Comparison of ENCODE assay signal across 8 mouse cellular contexts in genomic region chr1:52113067-52113665, GRCm38 (mm10). TPM values are rescaled to one million over a fixed set of nuclear protein-coding genes. Genes with fewer than 3 reads are reported as not detected.
DNase-seq lines count a peak whose midpoint lies in the region; ATAC-seq and TF ChIP-seq lines count a peak whose summit lies in the region.

No protein-coding gene starts in this region.

- peak overlapping the region; percentile 78 for H3K4me2 ChIP-seq in lung, embryonic 16.5 days (ENCODE audit: low read depth, low read length)
- peak overlapping the region; percentile 54 for H3K4me2 ChIP-seq in embryonic facial prominence, embryonic 14.5 days (ENCODE audit: low read depth, low read length)
- H3K4me2 ChIP-seq in intestine, embryonic 16.5 days (ENCODE audit: low read depth, low read length), result peak overlapping the region; percentile 54

- 12% methylated on average over 7 of the region's 7 CpGs for whole genome bisulfite sequencing in lung, embryonic 16.5 days
- WGBS in embryonic facial prominence, embryonic 14.5 days, result 22% methylated on average over 7 of the region's 7 CpGs
- WGBS in intestine, embryonic 16.5 days, result 18% methylated on average over 7 of the region's 7 CpGs
- 23% methylated on average over 7 of the region's 7 CpGs for WGBS in olfactory bulb, adult 2 months

- peak overlapping the region; percentile 48 for H3K4me3 ChIP-seq in lung, embryonic 16.5 days (ENCODE audit: low read length)
- peak overlapping the region; percentile 31 for H3K4me3 ChIP-seq in embryonic facial prominence, embryonic 14.5 days (ENCODE audit: low read depth, low read length)
- H3K4me3 ChIP-seq in intestine, embryonic 16.5 days (ENCODE audit: low read length), result peak overlapping the region; percentile 42
- peak overlapping the region; percentile 65 for H3K4me3 ChIP-seq in olfactory bulb, adult 2 months (ENCODE audit: insufficient read depth, low read depth, low read length)

- no peak for DNase-seq in lung, adult 18-20 months
- DNase-seq in embryonic facial prominence, embryonic 14.5 days (ENCODE audit: low spot score), result no peak
- no peak for DNase-seq in left cerebral cortex, adult 11 months (ENCODE audit: low spot score)
- DNase-seq in right cerebral cortex, adult 18-20 months, result no peak
- DNase-seq in cerebellum, adult 11-12 months, result no peak

- no peaks in the 10 kb centered on the region for H3K9me3 ChIP-seq in lung, embryonic 16.5 days (ENCODE audit: control insufficient read depth, low read length)
- no peaks in the 10 kb centered on the region for H3K9me3 ChIP-seq in embryonic facial prominence, embryonic 14.5 days (ENCODE audit: control insufficient read depth, low read length)
- no peaks in the 10 kb centered on the region for H3K9me3 ChIP-seq in intestine, embryonic 16.5 days (ENCODE audit: control insufficient read depth, low read length)

- H3K4me1 ChIP-seq in lung, embryonic 16.5 days (replicated peaks; ENCODE audit: control insufficient read depth, insufficient read depth, low read length), result peaks cover 5% of the 10 kb centered on the region
- peaks cover 4% of the 10 kb centered on the region; the same call in 1 of the 2 replicates for H3K4me1 ChIP-seq in embryonic facial prominence, embryonic 14.5 days (ENCODE audit: control insufficient read depth, insufficient read depth, low read length)
- H3K4me1 ChIP-seq in intestine, embryonic 16.5 days (ENCODE audit: control insufficient read depth, insufficient read depth, low read length), result peaks cover 5% of the 10 kb centered on the region
- H3K4me1 ChIP-seq in olfactory bulb, adult 2 months (ENCODE audit: control insufficient read depth, insufficient read depth, low read length), result peaks cover 4% of the 10 kb centered on the region; the same call in 1 of the 2 replicates

- peak overlapping the region; percentile 72 for H3K9ac ChIP-seq in lung, embryonic 16.5 days (ENCODE audit: low read length)
- H3K9ac ChIP-seq in embryonic facial prominence, embryonic 14.5 days (ENCODE audit: low read depth, low read length), result peak overlapping the region; percentile 61
- H3K9ac ChIP-seq in intestine, embryonic 16.5 days (ENCODE audit: low read depth, low read length), result peak overlapping the region; percentile 58

- H3K27ac ChIP-seq in lung, embryonic 16.5 days (ENCODE audit: low read length), result peak overlapping the region; percentile 86
- peak overlapping the region; percentile 62 for H3K27ac ChIP-seq in embryonic facial prominence, embryonic 14.5 days (replicated peaks; ENCODE audit: low read depth, low read length)
- peak overlapping the region; percentile 43 for H3K27ac ChIP-seq in intestine, embryonic 16.5 days (ENCODE audit: low read length)
- H3K27ac ChIP-seq in olfactory bulb, adult 2 months (ENCODE audit: insufficient read depth, low read depth, low read length), result peak overlapping the region; percentile 96

- H3K27me3 ChIP-seq in lung, embryonic 16.5 days (ENCODE audit: control insufficient read depth, insufficient read depth, low read depth, low read length), result no peaks in the 10 kb centered on the region
- no peaks in the 10 kb centered on the region for H3K27me3 ChIP-seq in embryonic facial prominence, embryonic 14.5 days (replicated peaks; ENCODE audit: control insufficient read depth, insufficient read depth, low read length)
- H3K27me3 ChIP-seq in intestine, embryonic 16.5 days (replicated peaks; ENCODE audit: control insufficient read depth, insufficient read depth, low read length), result no peaks in the 10 kb centered on the region

- H3K36me3 ChIP-seq in lung, embryonic 16.5 days (ENCODE audit: control insufficient read depth, insufficient read depth, low read length), result no peaks in the 10 kb centered on the region
- H3K36me3 ChIP-seq in embryonic facial prominence, embryonic 14.5 days (ENCODE audit: control insufficient read depth, insufficient read depth, low read length), result no peaks in the 10 kb centered on the region
- no peaks in the 10 kb centered on the region for H3K36me3 ChIP-seq in intestine, embryonic 16.5 days (ENCODE audit: control insufficient read depth, insufficient read depth, low read length)

- no peak for TF ChIP-seq CTCF in olfactory bulb, adult 2 months (IDR thresholded peaks at IDR 0.05; ENCODE audit: insufficient read depth, low read depth, low read length)

- no peak for TF ChIP-seq POLR2A in olfactory bulb, adult 2 months (IDR thresholded peaks at IDR 0.05; ENCODE audit: insufficient read depth, low read depth, low read length)

- ATAC-seq in lung, embryonic 16.5 days (ENCODE audit: low read depth), result peak; percentile 36; the same call in 1 of the 2 replicates
- ATAC-seq in embryonic facial prominence, embryonic 14.5 days (ENCODE audit: low read depth), result peak; percentile 12; the same call in 1 of the 2 replicates
- peak; percentile 50 for ATAC-seq in intestine, embryonic 16.5 days

RNA-seq across cellular contexts. Expression of gene Stat1, which starts 6.1 kb away (rescaled TPM):
- 24.9 and 29.9 TPM in 2 replicates for polyA plus RNA-seq in lung, embryonic 16.5 days (2015; fragmentation: Nextera tagmentation; extraction: Ambion mirVana)
- polyA plus RNA-seq in embryonic facial prominence, embryonic 14.5 days (2014; fragmentation: Nextera tagmentation; extraction: Ambion mirVana), result 21.2 and 24.6 TPM in 2 replicates
- 30.3 and 33.4 TPM in 2 replicates for polyA plus RNA-seq in intestine, embryonic 16.5 days (2015; fragmentation: Nextera tagmentation; extraction: Ambion mirVana)
- polyA plus RNA-seq in olfactory bulb, adult 2 months (2012; ENCODE audit: insufficient read depth, insufficient read length, low replicate concordance, missing spikeins), result not detected in 2 replicates

Comparison
In these comparisons a context has a peak if more than half of its experiments do, and no peak if none do; other contexts are left out.
1. H3K27ac ChIP-seq: peak in every context shown above with its lines; median percentile 96 in olfactory bulb, adult 2 months; 86 in lung, embryonic 16.5 days; 62 in embryonic facial prominence, embryonic 14.5 days; 43 in intestine, embryonic 16.5 days.